Mouse (Mus musculus) liver, embryonic 11.5 days (tissue): ENCODE data around the gene Slc37a4. TPM values are rescaled to one million over a fixed set of nuclear protein-coding genes. Genes with fewer than 3 reads are reported as not detected.
A peak's percentile ranks its signal among the peaks of the same experiment; 100 is the strongest.
"Not testable (repeated sequence)": the region's sequence is repeated elsewhere in the genome, so short reads cannot be mapped to it uniquely, and the experiment has no call there.

Experiments used
- ATAC-seq: fragments of 200-750 bp; cut with Nextera tagmentation; replicated peaks from 2 replicates; pipeline ENCODE4 v1.8.0; 2017; ENCODE audit warnings: moderate number of reproducible peaks, mild to moderate bottlenecking, moderate TSS enrichment, moderate library complexity; ENCODE audit not compliant: low FRiP score
- DNase-seq: peaks from one replicate; pipeline ENCODE4 v3.0.0-alpha.2; 2017; ENCODE audit warnings: low spot score
- H3K27ac ChIP-seq: fragments of 300-500 bp; sonication (generic); 2 replicates; pipeline ENCODE4 v1.5.1; 2014; ENCODE audit warnings: mild to moderate bottlenecking, low read depth, low read length, control low read depth
- H3K27me3 ChIP-seq: fragments of 300-500 bp; sonication (generic); replicated peaks from 2 replicates; pipeline ENCODE4 v1.6.1; 2014; ENCODE audit warnings: low read length, mixed read lengths; ENCODE audit not compliant: control insufficient read depth, insufficient read depth
- H3K36me3 ChIP-seq: fragments of 300-500 bp; sonication (generic); 2 replicates; pipeline ENCODE4 v1.6.1; 2014; ENCODE audit warnings: mild to moderate bottlenecking, low read length, moderate library complexity, mixed read lengths; ENCODE audit not compliant: control insufficient read depth, insufficient read depth
- H3K4me1 ChIP-seq: fragments of 300-500 bp; sonication (generic); replicated peaks from 2 replicates; pipeline ENCODE4 v1.6.1; 2014; ENCODE audit warnings: low read length, mixed read lengths; ENCODE audit not compliant: control insufficient read depth, insufficient read depth
- H3K4me2 ChIP-seq: fragments of 300-500 bp; sonication (generic); 2 replicates; pipeline ENCODE4 v1.6.1; 2014; ENCODE audit warnings: mild to moderate bottlenecking, control low read depth, moderate library complexity
- H3K4me3 ChIP-seq: fragments of 300-500 bp; sonication (generic); 2 replicates; pipeline ENCODE4 v1.5.1; 2014; ENCODE audit warnings: low read depth, low read length, control low read depth
- H3K9ac ChIP-seq: fragments of 300-500 bp; sonication (generic); 2 replicates; pipeline ENCODE4 v1.6.1; 2014; ENCODE audit warnings: low read depth, low read length, control low read depth
- H3K9me3 ChIP-seq: fragments of 300-500 bp; sonication (generic); 2 replicates; pipeline ENCODE4 v1.6.1; 2016; ENCODE audit warnings: low read length, inconsistent platforms, mixed read lengths; ENCODE audit not compliant: control insufficient read depth
- WGBS: fragments of 180-500 bp; shearing (Covaris S2); extraction: QIAGEN DNeasy Blood & Tissue Kit; methylation state at CpG from one replicate; pipeline ENCODE4 v1.1.7; 2014; 5-methylcytosine and 5-hydroxymethylcytosine counted together
- polyA plus RNA-seq: library from polyadenylated mRNA; unstranded; fragments of >200 nt; fragmentation: Nextera tagmentation; extraction: Ambion mirVana; gene quantifications from 2 replicates; pipeline ENCODE4 v1.2.1, GENCODE M21; 2014

The Slc37a4 gene
- polyA plus RNA-seq, 1 experiment from 2014 or later, result 33.2 TPM

DNA sequence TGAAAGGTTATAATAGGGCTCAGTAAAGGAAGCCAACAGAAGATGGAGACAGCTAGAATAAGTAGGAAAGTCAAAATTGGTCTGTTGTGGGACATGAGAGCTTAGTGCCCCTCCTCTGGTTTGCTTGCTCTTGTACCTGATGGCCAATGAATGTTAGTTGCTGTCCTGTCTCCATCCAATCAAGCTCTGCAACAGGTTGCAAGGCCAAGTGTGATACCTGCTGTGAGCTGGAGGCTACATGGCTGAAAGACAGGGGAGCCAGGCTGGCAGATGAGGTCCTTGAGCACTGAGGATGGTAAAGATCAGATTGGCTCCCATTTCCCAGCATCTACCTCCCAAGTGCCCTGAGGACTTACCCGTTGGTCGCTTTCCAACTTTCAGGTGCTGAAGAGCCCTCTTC, 16.1 kb downstream of the Slc37a4 start:
- H3K36me3 ChIP-seq, result peaks cover 34% of the 10 kb centered on the region
- no peak for DNase-seq
- peaks cover 2% of the 10 kb centered on the region for H3K4me1 ChIP-seq
- no peaks in the 10 kb centered on the region for H3K27me3 ChIP-seq
- 0 out of 2 replicates have a peak, but pooled peaks have one; percentile 8 for ATAC-seq
- peak overlapping the region; percentile 62 for H3K27ac ChIP-seq
- no peak overlapping the region for H3K9ac ChIP-seq
- 72% methylated on average over 2 of the region's 2 CpGs for WGBS
- H3K4me3 ChIP-seq, result no peak overlapping the region
- no peaks in the 10 kb centered on the region for H3K9me3 ChIP-seq
- no peak overlapping the region for H3K4me2 ChIP-seq

DNA sequence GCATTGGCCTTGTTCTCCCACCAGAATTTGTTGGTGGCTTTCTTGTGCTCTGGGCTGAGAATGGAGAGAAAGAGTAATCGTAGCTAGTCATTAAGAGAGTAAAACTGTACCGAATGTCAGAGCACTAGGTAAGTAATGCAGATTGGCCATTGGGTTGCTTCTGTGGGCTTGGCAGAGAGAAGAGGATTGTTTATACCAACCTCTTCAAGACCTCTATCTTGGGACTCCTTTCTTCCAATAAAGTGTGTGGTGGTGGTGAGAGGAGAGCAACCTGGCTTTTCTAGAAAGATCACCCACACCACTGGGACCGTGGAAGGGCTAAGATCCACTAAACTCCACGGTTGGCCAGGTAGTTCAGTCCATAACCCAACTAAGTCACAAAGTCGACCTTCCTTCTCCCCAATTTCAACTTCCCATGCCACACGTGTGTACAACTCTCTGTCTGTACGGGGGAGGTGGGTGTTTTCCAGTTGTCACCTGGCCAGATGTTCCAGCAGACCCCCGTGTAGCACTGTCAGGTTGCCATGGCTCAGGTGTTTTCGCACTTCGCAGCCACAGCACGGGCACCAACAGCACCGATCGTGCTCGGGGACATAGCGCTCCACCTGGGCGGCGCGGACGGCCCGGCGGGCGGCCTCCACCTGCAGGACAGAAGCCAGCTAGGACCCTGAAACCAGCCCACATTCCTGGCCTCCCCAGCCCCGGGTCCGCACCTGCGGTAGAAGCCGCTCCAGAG, 20.7 kb downstream of the Slc37a4 start:
- 6% methylated on average over 26 of the region's 26 CpGs for WGBS
- ATAC-seq, result peak; percentile 69
- peak overlapping the region; percentile 96 for H3K4me3 ChIP-seq

GRCm38 (mm10) chr9:44417892-44418363, 21.3 kb downstream of the Slc37a4 start:
- DNase-seq (peak; percentile 93), ATAC-seq (peak; percentile 94)
- Histone ChIP-seq H3K36me3 (peaks cover 10% of the 10 kb centered on the region), H3K9ac (peak overlapping the region; percentile 95), H3K27me3 (no peaks in the 10 kb centered on the region), H3K9me3 (no peaks in the 10 kb centered on the region), H3K4me2 (peak overlapping the region; percentile 87), H3K27ac (peak overlapping the region; percentile 68), H3K4me1 (peaks cover 2% of the 10 kb centered on the region; the same call in 1 of the 2 replicates), H3K4me3 (peak overlapping the region; percentile 96)
- WGBS, result under 1% methylated on average over 38 of the region's 38 CpGs

More for the DNA sequence above, 20.7 kb downstream of the Slc37a4 start:
- Histone ChIP-seq H3K27me3 (no peaks in the 10 kb centered on the region), H3K4me2 (peak overlapping the region; percentile 87), H3K27ac (peak overlapping the region; percentile 63), H3K36me3 (peaks cover 12% of the 10 kb centered on the region), H3K4me1 (peaks cover 2% of the 10 kb centered on the region; the same call in 1 of the 2 replicates), H3K9ac (peak overlapping the region; percentile 95), H3K9me3 (no peaks in the 10 kb centered on the region)
- DNase-seq, result no peak

DNA sequence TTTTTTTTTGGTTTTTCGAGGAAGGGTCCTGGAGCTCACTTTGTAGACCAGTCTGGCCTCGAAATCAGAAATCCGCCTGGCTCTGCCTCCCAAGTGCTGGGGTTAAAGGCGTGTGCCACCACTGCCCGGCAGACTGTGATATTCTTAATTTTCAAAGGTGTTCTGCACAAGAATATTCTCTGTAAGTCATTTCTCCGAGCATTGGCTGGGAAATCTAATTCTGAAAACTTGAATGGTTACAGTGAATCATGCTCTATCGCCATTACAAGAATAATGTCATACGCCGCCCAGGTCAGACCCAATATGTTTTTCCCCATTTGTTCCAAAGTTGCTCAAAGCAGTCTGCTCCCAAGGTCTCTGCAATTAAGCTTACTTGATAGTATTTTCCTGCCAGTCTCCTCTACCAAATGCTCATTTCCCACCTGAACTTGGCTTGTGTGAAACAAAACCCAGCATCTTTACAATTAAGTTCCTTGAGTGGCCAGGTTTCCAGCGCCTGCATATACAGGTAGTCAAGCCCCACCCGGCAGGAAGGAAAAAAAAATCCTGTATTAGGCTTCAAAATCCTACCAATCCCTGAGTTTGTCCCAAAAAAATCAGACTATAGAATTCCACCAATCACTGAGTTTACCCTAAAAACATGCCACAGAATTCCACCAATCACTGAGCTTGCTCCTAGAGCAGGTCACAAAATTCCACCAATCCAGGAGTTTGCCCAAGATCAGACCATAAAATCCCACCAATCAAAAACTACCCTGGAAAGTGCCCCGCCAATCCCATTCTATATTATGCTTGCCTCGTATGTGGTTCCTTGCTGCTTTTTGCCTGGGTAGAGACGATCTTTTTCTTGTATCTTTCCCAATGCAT, 22.1 kb downstream of the Slc37a4 start, which contains the start of gene Ccdc84:
Ccdc84 (minus strand) TSS at position 51 of the 867 bp plus-strand sequence.
- Histone ChIP-seq H3K36me3 (peaks cover 6% of the 10 kb centered on the region), H3K4me3 (peak within 1 kb of the TSS; percentile 96), H3K9me3 (no peaks in the 10 kb centered on the region), H3K4me1 (peaks cover 2% of the 10 kb centered on the region; the same call in 1 of the 2 replicates), H3K4me2 (peak within 1 kb of the TSS; percentile 87), H3K27ac (peak within 1 kb of the TSS; percentile 68), H3K9ac (peak within 1 kb of the TSS; percentile 95), H3K27me3 (no peaks in the 10 kb centered on the region)
- DNase-seq (no peak), ATAC-seq (no peak)
- WGBS, result 79% methylated on average over 14 of the region's 14 CpGs

GRCm38 (mm10) chr9:44419730-44420129, 23.1 kb downstream of the Slc37a4 start:
- H3K4me1 ChIP-seq, H3K4me3 ChIP-seq, H3K27me3 ChIP-seq, H3K36me3 ChIP-seq, DNase-seq, H3K9ac ChIP-seq, H3K9me3 ChIP-seq, ATAC-seq, H3K27ac ChIP-seq, H3K4me2 ChIP-seq: not testable (repeated sequence)
- 92% methylated on average over 9 of the region's 9 CpGs for WGBS

- Histone ChIP-seq H3K4me2 (no peak overlapping the region), H3K9ac (no peak overlapping the region), H3K27ac (no peak overlapping the region), H3K4me1 (peaks cover 2% of the 10 kb centered on the region; the same call in 1 of the 2 replicates), H3K9me3 (no peaks in the 10 kb centered on the region), H3K27me3 (no peaks in the 10 kb centered on the region), H3K4me3 (no peak overlapping the region), H3K36me3 (peaks cover 2% of the 10 kb centered on the region; the same call in 1 of the 2 replicates)
- DNase-seq (no peak), ATAC-seq (no peak)
- WGBS, result 69% methylated on average over 5 of the region's 5 CpGs
These were observed 23.7 kb downstream of the Slc37a4 start for GRCm38 (mm10) chr9:44420280-44420898.

DNA sequence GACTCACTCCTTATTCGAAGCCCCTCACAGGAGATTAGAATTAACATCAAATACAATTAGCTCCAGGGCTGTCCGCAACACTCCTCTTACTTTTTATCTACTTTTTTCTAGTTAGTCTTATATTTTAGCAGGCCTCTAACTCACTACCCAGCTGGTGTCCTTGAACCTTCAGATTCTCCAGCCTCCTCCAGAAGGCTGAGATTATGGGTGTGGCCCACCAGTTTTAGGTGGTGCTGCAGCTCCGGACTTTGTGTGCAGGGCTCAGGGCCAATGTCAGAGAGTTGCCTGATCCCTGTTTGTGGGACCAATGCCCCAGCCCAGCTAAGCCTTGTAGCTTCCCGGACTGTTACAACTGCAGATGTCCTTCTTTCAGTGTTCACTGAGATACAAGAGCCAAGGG, 26.9 kb downstream of the Slc37a4 start:
- H3K9ac ChIP-seq, result no peak overlapping the region
- H3K27me3 ChIP-seq, result no peaks in the 10 kb centered on the region
- H3K4me1 ChIP-seq, result no peaks in the 10 kb centered on the region
- no peak overlapping the region for H3K4me3 ChIP-seq
- H3K9me3 ChIP-seq, result no peaks in the 10 kb centered on the region
- no peak overlapping the region for H3K27ac ChIP-seq
- H3K36me3 ChIP-seq, result no peaks in the 10 kb centered on the region
- no peak overlapping the region for H3K4me2 ChIP-seq
- ATAC-seq, result no peak
- WGBS, result 76% methylated on average over 4 of the region's 4 CpGs
- DNase-seq, result no peak

DNA sequence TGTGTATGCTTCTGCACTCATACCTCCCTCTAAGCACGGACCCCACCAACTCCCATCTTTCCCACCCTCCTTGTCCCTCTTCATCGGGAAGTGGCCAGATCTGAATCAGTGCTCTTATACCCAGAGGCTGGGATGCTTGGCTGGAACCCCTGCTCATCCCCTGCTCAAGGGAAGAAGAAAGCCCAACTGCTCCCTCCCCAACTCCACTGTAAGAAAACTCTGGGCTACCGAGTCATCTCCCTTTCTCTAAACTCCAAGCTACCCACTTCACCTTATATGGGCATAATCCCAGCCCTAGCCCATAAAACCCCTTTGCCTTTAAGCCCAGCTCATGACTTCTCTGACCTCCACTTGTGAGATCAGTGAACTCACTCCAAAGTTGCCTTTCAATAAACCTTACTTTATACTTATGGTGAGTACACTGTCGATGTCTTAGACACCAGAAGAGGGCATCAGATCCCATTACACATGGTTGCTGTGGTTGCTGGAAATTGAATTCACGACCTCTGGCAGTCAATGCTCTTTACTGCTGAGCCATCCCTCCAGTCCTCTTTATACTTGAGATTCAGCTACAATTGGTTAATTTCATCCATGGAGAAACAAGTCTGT, 36.0 kb downstream of the Slc37a4 start:
- H3K4me1 ChIP-seq, result no peaks in the 10 kb centered on the region
- no peaks in the 10 kb centered on the region for H3K9me3 ChIP-seq
- H3K27ac ChIP-seq, result no peak overlapping the region
- H3K4me2 ChIP-seq, result no peak overlapping the region
- no peak overlapping the region for H3K4me3 ChIP-seq
- H3K9ac ChIP-seq, result no peak overlapping the region
- no peaks in the 10 kb centered on the region for H3K36me3 ChIP-seq
- ATAC-seq, result no peak
- H3K27me3 ChIP-seq, result no peaks in the 10 kb centered on the region
- WGBS, result 44% methylated on average over 5 of the region's 5 CpGs
- no peak for DNase-seq
